Mouse (Mus musculus): Measurements from ENCODE around the gene Ccdc183. TPM values are rescaled to one million over a fixed set of nuclear protein-coding genes. Genes with fewer than 3 reads are reported as not detected.

Ccdc183 gene
- polyA plus RNA-seq, 1 experiment, result not detected

DNA sequence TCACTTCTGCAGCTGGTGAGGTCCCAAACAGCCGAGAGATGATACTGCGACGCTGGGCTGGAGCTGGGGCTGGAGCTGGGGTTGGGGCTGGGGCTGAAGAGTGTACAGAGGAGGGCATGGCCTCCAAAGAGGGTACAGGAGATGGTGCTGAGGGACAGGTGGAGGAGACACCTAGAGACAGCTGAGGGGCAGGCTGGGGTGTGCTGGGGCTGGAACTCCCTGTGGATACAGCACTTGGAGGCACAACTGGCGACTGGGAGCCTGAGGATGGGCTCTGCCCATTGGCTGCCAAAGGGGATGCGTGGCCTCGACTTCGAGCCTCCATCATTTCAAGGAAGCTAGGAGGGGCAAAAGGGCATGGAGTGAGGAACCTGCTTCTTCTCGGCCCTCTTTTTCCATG lies 30.2 kb downstream of the Ccdc183 start:
- TF ChIP-seq CTCF (IDR thresholded peaks at IDR 0.05; ENCODE audit: low read depth, low read length) (no peak), POLR2A (IDR thresholded peaks at IDR 0.05; ENCODE audit: borderline replicate concordance, low read depth, low read length) (no peak)
- H3K27ac ChIP-seq (ENCODE audit: insufficient read depth, low read depth, low read length), result no peak overlapping the region

DNA sequence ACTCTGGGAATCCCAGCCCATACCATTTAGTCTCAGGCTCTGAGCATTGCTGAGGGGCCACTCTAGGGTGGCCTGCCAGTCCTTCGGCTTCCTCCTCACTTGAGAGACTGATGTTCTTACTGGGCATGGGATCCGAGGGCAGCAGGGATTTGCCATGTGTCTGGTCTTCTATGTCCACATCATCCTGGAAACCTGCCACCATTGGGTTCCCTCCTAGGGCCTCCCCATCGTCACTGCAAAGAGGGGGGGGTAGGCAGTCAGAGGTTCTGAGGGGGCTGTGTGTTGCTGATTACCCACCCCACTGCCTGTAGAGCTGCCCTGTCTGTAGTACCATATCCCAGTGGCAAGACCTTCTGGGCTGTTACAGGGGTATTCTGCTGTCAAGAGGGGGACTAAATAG lies 31.9 kb downstream of the Ccdc183 start:
- H3K4me1 ChIP-seq (ENCODE audit: control insufficient read depth, insufficient read depth, low read length), result peaks cover 42% of the 10 kb centered on the region
- no peak for TF ChIP-seq CTCF (IDR thresholded peaks at IDR 0.05; ENCODE audit: low read depth, low read length)
- no peak overlapping the region for H3K4me3 ChIP-seq (ENCODE audit: insufficient read depth, low read length)
- H3K27ac ChIP-seq (ENCODE audit: insufficient read depth, low read depth, low read length), result no peak overlapping the region

More for the DNA sequence above, 30.2 kb downstream of the Ccdc183 start:
- peaks cover 32% of the 10 kb centered on the region for H3K4me1 ChIP-seq (ENCODE audit: control insufficient read depth, insufficient read depth, low read length)
- H3K4me3 ChIP-seq (ENCODE audit: insufficient read depth, low read length), result no peak overlapping the region

DNA sequence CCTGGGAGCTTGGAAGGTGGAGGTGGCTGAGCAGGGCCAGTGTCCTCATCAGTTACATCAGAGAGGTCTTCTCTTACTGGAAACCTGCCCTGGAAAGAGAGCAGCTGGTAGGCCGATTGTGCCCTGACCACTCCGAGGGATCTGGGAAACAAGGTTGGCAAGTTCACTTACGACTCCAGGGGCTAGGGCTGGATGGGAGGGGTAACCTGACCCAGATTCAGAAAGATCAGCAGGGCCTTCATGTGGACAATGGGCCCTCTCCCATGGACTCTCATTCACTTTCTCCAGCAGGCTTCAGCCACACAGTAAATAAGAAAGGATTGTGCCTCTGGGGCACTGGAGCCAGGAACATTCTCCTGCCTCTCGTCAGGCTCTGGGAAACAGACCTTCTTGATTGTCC lies 32.6 kb downstream of the Ccdc183 start:
- Histone ChIP-seq H3K4me3 (ENCODE audit: insufficient read depth, low read length) (no peak overlapping the region), H3K4me1 (ENCODE audit: control insufficient read depth, insufficient read depth, low read length) (peaks cover 45% of the 10 kb centered on the region), H3K27ac (ENCODE audit: insufficient read depth, low read depth, low read length) (no peak overlapping the region)
- TF ChIP-seq CTCF (IDR thresholded peaks at IDR 0.05; ENCODE audit: low read depth, low read length), result no peak
- TF ChIP-seq POLR2A (IDR thresholded peaks at IDR 0.05; ENCODE audit: borderline replicate concordance, low read depth, low read length), result no peak

DNA sequence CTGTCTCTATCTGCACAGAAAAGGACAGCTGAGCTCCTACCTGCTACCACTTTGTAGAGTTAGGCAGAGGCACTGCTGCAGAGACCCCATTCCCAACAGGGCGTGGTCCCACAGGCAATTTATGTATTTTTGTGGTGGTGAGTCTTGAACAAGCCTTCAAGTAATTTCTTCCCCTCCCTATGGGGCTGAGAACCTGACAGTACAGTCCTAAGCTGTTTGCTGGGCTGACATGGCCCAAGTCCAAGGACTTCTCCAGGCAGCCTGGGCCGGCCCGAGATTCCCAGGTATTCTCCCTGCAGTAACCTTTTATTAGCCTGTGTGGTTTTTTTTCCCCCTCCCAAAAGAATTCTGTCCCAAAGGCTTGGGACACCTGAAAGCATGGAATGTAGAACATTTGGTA lies 33.3 kb downstream of the Ccdc183 start:
- TF ChIP-seq CTCF (IDR thresholded peaks at IDR 0.05; ENCODE audit: low read depth, low read length) (no peak), POLR2A (IDR thresholded peaks at IDR 0.05; ENCODE audit: borderline replicate concordance, low read depth, low read length) (no peak)

DNA sequence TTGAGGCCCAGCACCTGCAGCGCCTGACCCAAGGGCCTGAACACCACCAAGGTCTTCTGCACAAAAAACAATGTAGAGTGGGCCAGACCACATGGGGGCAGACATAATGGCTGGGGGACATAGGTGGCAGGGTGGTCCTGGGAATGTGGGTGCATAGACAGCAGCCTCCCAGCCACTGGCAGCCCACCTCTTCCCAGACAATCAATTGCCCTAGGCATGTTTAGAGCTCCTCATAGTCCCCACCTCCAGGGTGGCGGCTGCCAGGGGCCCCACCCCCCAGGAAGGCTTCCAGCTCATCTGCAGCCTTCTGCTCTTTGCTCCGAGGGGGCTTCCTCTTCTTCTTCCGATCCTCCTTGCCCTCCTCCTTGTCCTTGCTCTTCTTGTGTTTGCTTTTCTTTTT lies 33.9 kb downstream of the Ccdc183 start:
- Histone ChIP-seq H3K4me3 (ENCODE audit: insufficient read depth, low read length) (no peak overlapping the region), H3K27ac (ENCODE audit: insufficient read depth, low read depth, low read length) (no peak overlapping the region), H3K4me1 (ENCODE audit: control insufficient read depth, insufficient read depth, low read length) (peaks cover 34% of the 10 kb centered on the region)
- no peak for TF ChIP-seq POLR2A (IDR thresholded peaks at IDR 0.05; ENCODE audit: borderline replicate concordance, low read depth, low read length)
- no peak for TF ChIP-seq CTCF (IDR thresholded peaks at IDR 0.05; ENCODE audit: low read depth, low read length)

More for the DNA sequence above, 33.3 kb downstream of the Ccdc183 start:
- Histone ChIP-seq H3K4me1 (ENCODE audit: control insufficient read depth, insufficient read depth, low read length) (peaks cover 38% of the 10 kb centered on the region), H3K27ac (ENCODE audit: insufficient read depth, low read depth, low read length) (no peak overlapping the region), H3K4me3 (ENCODE audit: insufficient read depth, low read length) (no peak overlapping the region)

DNA sequence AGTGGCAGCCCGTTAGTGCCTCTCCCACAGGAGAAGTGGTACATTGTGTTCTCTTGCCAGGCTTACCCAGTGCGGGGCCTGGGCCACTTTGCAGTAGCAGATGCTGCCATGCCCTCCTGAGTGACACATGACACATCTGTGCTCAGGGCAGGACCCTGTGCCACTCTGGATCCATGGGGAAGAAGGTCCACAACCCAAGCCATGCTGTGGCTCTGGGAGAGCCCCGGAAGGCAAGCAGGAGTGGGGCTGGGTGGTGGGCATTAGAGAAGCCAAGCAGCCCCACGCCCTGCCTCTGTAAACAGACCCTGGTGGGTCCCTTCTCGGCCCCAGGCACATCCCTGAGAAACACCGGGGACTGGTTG lies 34.4 kb downstream of the Ccdc183 start:
- Histone ChIP-seq H3K27ac (ENCODE audit: insufficient read depth, low read depth, low read length) (no peak overlapping the region), H3K4me3 (ENCODE audit: insufficient read depth, low read length) (no peak overlapping the region), H3K4me1 (ENCODE audit: control insufficient read depth, insufficient read depth, low read length) (peaks cover 30% of the 10 kb centered on the region)
- no peak for TF ChIP-seq CTCF (IDR thresholded peaks at IDR 0.05; ENCODE audit: low read depth, low read length)

DNA sequence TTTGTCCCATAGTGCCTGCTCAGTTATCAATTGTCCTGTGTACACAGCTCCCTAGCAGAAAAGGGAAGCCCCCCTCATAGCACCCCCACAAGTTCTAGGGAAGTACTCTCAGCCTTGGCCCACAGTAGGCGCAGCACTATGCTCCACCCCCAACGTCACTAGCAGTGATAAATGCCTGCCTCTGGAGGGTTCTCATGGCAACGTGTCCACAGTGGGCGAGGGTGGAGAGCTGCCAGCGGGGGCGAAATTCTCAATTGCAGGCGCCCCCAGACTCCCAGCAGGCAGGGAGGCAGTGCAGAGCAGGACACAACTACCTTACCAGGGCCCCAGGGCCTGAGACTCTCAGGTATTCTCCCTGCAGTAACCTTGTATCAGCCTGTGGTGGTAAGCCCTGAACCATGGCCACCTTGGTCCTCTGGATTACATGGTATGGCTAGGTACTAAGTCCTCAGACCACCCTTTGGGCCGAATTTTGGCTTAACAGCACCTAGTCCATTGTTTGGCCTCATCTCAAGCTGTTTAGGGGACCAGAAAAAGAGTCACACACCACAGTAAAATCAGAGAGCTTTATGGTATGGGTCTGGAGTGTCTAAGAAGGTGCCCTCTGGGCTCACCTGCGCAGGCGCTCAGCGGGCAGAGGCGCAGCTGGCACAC lies 34.9 kb downstream of the Ccdc183 start:
- H3K4me1 ChIP-seq (ENCODE audit: control insufficient read depth, insufficient read depth, low read length), result peaks cover 25% of the 10 kb centered on the region
- no peak overlapping the region for H3K4me3 ChIP-seq (ENCODE audit: insufficient read depth, low read length)
- H3K27ac ChIP-seq (ENCODE audit: insufficient read depth, low read depth, low read length), result no peak overlapping the region
- TF ChIP-seq CTCF (IDR thresholded peaks at IDR 0.05; ENCODE audit: low read depth, low read length) (no peak), POLR2A (IDR thresholded peaks at IDR 0.05; ENCODE audit: borderline replicate concordance, low read depth, low read length) (no peak)

DNA sequence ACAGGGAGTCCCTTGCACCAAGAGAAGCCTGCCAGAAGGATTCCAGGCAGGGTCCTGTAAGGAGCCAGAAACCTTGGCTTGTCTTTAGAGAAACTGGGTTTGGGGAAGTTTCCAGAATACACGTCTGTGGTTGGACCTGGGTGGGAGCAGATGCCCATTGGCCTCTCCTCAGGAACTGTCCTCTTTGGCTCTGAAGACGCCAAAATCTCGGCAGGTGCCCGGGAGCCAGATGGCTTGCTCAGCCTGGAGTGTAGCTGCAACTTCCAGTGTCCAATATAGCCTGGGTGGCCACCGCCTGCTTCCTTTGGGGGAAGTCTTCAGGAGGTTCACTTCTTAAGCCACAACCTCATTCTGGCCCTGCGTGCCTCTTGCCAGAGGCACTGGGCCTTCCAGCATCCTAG lies 35.6 kb downstream of the Ccdc183 start:
- H3K4me3 ChIP-seq (ENCODE audit: insufficient read depth, low read length), result no peak overlapping the region
- TF ChIP-seq POLR2A (IDR thresholded peaks at IDR 0.05; ENCODE audit: borderline replicate concordance, low read depth, low read length) (no peak), CTCF (IDR thresholded peaks at IDR 0.05; ENCODE audit: low read depth, low read length) (peak; percentile 27)
- no peak overlapping the region for H3K27ac ChIP-seq (ENCODE audit: insufficient read depth, low read depth, low read length)
- H3K4me1 ChIP-seq (ENCODE audit: control insufficient read depth, insufficient read depth, low read length), result peaks cover 21% of the 10 kb centered on the region

DNA sequence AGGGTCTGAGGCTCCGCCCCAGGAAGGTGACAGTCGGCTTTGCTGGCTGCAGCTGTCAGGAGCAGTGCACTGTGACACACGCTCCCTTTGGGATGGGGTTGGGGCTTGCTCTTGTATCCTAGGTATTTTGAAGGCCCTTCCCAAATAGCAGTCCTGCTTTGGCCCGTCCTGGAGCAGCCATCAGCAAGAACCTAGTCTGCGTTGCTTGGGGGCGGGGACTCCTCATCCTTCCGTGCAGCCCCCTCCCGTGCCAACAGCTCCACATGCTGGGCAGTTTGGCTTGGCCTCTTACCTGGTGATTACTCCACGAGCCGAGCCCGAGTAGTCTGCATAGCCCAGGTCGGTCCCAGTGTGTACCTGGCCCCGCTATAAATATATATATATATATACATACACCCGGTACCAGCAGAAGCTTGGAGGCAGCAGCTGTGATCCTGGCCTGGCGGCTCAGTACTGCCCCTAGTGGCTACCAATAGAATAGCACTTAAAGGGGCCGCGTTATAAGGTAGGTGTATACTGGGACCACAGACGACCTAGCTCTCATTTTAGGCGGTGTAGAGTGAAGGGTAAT lies 36.1 kb downstream of the Ccdc183 start, which contains the start of gene Ajm1:
Ajm1 (minus strand) TSS at position 464 of the 571 bp plus-strand sequence.
- peak; percentile 77 for TF ChIP-seq CTCF (IDR thresholded peaks at IDR 0.05; ENCODE audit: low read depth, low read length)
- TF ChIP-seq POLR2A (IDR thresholded peaks at IDR 0.05; ENCODE audit: borderline replicate concordance, low read depth, low read length), result no peak
- Histone ChIP-seq H3K4me1 (ENCODE audit: control insufficient read depth, insufficient read depth, low read length) (peaks cover 21% of the 10 kb centered on the region), H3K4me3 (ENCODE audit: insufficient read depth, low read length) (peak within 1 kb of the TSS; percentile 21), H3K27ac (ENCODE audit: insufficient read depth, low read depth, low read length) (no peak within 1 kb of the TSS)

DNA sequence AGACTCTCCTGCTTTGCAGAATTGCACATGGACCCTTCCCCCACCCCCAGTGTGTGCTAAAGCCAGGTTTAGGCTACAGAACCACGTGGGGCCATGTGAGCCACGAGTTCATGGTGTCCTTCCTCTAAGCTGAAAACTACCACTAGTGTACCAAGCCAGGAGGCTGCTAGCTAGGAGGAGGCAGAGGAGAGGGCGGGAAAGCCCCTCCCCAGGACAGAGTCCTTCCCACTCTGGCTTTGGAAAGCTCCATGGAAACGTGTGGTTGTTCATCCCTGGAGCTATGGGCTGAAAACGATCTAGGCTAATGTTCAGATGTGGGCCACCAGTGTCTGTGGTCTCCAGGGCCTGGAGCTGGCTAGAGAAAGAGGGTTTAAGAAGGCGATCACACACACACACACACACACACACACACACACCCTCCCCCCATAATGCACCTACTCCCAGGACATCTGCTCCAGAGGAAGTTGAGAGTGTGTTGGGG lies 36.8 kb downstream of the Ccdc183 start:
- TF ChIP-seq POLR2A (IDR thresholded peaks at IDR 0.05; ENCODE audit: borderline replicate concordance, low read depth, low read length) (no peak), CTCF (IDR thresholded peaks at IDR 0.05; ENCODE audit: low read depth, low read length) (no peak)
- H3K4me3 ChIP-seq (ENCODE audit: insufficient read depth, low read length), result no peak overlapping the region
- no peak overlapping the region for H3K27ac ChIP-seq (ENCODE audit: insufficient read depth, low read depth, low read length)
- peaks cover 24% of the 10 kb centered on the region for H3K4me1 ChIP-seq (ENCODE audit: control insufficient read depth, insufficient read depth, low read length)

Measured in bone marrow macrophage, adult 2 months (primary cell).